Mouse (Mus musculus): ENCODE data around the gene Rere. TPM values are rescaled to one million over a fixed set of nuclear protein-coding genes. Genes with fewer than 3 reads are reported as not detected.

Rere gene
- total RNA-seq, 2 experiments from 2014 or later = 150 to 160 TPM

DNA sequence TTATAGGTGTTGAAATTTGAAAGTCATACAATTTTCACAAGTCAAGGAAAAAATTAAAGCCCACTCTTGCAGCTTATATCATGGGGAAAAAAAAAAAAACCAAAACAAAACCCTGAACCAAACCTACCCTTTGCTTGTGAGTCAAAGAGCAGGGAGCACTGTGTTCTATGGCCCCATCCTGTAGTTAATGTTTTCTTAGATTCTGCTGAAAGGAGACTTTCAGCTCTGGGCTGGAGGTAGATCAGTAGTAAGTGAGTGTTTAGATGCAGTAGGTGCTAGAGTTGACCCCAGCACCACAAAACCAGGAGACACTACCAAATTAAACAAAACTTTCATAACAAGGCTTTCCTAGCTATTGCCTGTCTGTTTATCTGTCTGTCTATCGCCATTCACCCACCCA, 133.3 kb downstream of the Rere start:
- no peak for DNase-seq (ENCODE audit: low spot score in 2 of 2)

GRCm38 (mm10) chr4:150415227-150415969, 134.0 kb downstream of the Rere start:
- DNase-seq (ENCODE audit: low spot score in 2 of 2) = no peak

DNA sequence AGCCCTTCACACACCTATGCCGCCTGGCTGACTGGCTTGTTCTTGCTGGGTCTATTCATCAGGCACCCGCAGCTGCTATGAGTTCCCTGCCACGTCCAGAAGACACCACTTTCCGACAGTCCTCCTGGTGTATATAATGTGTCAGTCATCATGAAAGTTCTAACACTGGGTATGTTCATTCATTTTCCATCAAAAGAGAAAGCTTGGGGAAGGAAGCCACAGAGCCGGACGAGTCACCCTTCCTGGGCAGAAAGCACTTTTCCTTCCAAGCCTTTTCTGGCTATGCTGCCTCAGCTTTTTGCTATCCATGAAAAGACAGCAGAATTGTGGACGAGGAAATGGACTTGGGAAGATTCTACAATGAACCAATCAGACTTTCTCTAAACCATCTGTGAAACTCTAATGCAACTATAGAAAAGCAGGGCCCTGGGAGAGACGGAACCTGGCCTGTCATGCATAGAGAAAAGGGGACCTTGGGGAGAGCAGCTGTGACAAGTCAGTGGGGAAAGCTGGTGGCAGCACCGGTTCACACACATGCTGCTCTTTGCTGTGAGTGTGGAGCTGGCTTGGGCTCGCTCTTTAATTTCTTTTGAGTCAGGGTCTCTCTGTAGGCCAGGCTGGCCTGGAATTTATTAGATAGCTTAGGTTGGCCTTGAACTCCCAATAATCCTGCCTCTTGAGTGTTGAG, 139.3 kb downstream of the Rere start:
- DNase-seq (ENCODE audit: low spot score in 2 of 2) = no peak

- no peak for DNase-seq (ENCODE audit: low spot score in 2 of 2)
These were observed 144.8 kb downstream of the Rere start for GRCm38 (mm10) chr4:150426098-150426879.

- DNase-seq (ENCODE audit: low spot score in 2 of 2) = no peak
These were observed 145.5 kb downstream of the Rere start for GRCm38 (mm10) chr4:150426880-150427476.

DNA sequence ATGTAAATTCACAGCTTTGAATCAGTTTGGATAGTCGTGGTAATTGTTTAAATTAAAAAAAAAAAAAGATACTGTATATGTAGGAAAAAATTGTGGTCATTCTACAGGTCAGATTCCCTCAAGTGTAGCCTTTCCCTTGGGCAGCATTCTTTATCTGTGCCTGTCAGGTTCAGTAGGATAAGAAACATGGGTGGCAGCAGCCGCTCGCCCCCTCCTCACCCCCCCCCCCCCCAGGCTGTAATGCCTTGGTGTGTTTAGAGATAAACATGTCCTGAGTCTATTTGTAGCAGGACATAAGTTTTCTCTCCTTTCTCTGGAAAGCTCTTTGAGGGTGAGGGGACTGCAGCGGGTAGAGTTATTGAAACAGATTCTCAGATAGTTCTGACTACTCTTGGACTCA, 147.3 kb downstream of the Rere start:
- DNase-seq (ENCODE audit: low spot score in 2 of 2) = no peak

- DNase-seq (ENCODE audit: low spot score in 2 of 2) = no peak
These were observed 152.6 kb downstream of the Rere start for GRCm38 (mm10) chr4:150433827-150434574.

GRCm38 (mm10) chr4:150435590-150435989, 154.1 kb downstream of the Rere start:
- DNase-seq (ENCODE audit: low spot score in 2 of 2) = no peak

GRCm38 (mm10) chr4:150438621-150439020, 157.2 kb downstream of the Rere start:
- DNase-seq (ENCODE audit: low spot score in 2 of 2) = no peak

- DNase-seq (ENCODE audit: low spot score in 2 of 2) = no peak
These were observed 160.5 kb downstream of the Rere start for GRCm38 (mm10) chr4:150441931-150442330.

DNA sequence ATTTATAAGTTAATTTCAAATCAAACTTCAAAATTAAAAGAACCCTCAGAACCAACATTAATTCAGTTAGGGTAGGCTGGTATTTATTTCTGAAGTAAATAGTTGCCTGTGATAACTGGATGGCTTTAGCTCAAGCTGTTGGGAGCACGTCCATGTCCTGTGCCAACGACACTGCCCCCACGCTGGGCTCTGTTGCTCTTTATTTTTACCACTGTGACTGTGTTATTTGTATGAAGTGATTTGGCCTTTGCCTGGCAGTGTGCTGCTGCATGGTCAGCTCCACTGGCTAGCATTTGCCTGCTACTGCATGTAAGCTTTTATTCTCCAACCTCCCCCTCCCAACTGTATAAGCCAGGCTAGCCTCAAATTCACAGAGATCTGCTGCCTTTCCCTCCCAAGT, 162.6 kb downstream of the Rere start:
- DNase-seq (ENCODE audit: low spot score in 2 of 2) = no peak

DNA sequence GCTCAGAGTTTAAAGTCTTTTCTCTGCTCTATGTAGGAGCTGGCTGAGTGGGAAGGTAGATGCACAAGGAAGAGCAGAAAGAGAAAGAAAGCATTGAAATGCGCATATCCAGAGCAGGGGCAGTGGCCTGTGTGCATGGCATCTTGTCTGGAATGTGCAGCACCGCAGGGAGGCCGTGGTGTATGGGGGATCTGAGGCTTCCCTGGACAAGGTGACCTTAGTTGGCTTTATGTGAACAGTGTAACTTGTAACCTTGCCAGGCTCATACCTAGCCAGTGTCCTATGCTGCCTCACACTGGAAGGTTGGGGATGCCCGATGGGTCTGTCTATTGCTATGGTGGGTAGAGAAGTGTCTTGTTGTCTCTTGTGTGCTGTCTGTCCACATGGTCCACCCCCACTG, 165.2 kb downstream of the Rere start:
- no peak for DNase-seq (ENCODE audit: low spot score in 2 of 2)

- no peak for DNase-seq (ENCODE audit: low spot score in 2 of 2)
These were observed 166.1 kb downstream of the Rere start for GRCm38 (mm10) chr4:150447517-150447916.

- DNase-seq (ENCODE audit: low spot score in 2 of 2) = no peak
These were observed 167.0 kb downstream of the Rere start for GRCm38 (mm10) chr4:150448433-150448832.

- no peak for DNase-seq (ENCODE audit: low spot score in 2 of 2)
These were observed 168.7 kb downstream of the Rere start for GRCm38 (mm10) chr4:150450081-150450691.

- DNase-seq (ENCODE audit: low spot score in 2 of 2) = no peak
These were observed 170.9 kb downstream of the Rere start for GRCm38 (mm10) chr4:150452155-150452847.

DNA sequence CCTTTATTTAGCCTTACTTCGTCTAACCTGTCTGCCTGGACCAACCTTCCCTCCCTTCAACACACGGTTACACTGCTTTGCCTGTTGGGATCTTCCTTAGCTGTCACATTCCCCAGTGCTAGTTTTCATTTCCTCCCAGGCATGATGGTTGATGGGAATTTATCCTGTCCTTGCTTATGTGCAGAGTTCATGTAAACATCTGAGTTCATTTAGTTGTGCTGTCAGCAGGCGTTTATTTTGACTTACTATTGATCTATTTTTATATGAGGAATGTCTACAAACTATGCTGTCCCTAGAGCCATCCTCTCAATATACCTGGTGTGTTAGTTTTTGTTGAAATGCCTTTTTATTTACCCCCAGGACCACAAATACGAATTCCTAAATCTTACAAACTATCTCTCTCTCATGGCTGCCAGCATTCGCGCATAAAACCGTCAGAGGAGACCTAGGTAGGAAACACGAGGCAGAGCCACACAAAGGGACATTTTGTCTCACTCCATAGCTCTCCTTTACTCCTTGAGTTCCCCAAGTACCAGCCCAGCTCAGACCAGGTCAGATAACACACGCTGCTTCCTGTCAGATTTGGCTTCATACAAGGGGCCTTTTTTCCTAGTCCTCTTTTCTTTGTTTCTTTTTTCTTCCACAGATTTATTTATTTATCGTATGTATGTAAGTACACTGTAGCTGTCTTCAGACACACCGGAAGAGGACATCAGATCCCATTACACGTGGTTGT, 173.3 kb downstream of the Rere start:
- no peak for DNase-seq (ENCODE audit: low spot score in 2 of 2)

DNA sequence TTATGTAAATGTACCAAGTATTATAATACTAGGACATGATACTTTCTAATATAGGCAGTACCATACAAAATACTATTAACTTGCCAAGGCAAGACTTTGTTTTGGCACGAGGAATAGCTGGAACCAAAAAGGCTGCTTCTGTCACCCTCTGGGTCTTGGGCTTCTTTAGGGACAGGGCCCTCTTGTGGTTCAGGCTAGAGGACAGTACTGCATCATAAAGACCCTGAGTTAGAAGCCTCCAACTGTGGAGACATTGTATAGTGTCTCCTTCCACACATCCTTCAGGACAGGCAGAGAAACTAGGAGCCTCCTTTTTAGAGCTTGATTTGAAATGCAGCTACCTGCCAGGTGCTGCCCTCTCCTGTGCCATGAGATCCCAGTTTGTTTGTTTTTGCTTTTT, 174.3 kb downstream of the Rere start:
- no peak for DNase-seq (ENCODE audit: low spot score in 2 of 2)

DNA sequence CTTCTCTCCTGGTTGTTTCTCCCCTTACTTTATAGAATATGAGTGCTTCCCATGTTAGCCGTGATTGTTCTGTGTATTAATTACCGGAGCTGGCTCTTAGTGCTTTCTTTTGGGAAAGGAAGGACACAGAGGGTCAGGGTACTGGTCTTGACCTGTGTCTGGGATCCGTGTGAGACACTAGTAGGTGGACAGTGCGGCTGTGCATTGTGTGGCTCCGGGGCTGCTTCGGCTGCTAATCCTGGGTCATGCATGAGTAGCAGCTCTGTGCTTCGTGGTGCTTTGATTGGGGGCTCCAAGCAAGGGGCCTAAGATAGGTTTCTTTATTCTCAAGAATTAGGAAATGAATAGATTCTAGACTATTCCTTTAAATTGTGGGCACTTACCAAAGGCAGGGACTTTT, 175.0 kb downstream of the Rere start:
- no peak for DNase-seq (ENCODE audit: low spot score in 2 of 2)

Measured in adrenal gland, postnatal 4 days (tissue).